Mouse (Mus musculus) MEL-GATA-1-ER (cell line): ENCODE data around the gene Map6d1.

ENCODE experiments used
- DNase-seq: peaks from one replicate; pipeline ENCODE4 v3.0.0-alpha.2; 2012; ENCODE audit warnings: low read depth; ENCODE audit errors: extremely low read depth

Map6d1 gene

GRCm38 (mm10) chr16:20240468-20241414 is at the start of gene Map6d1:
Gene Map6d1, minus strand, starts transcription at chr16:20241358.
- no peak for DNase-seq

GRCm38 (mm10) chr16:20280238-20280637 is 39.1 kb upstream of the Map6d1 start:
- DNase-seq, result no peak

- no peak for DNase-seq
These were observed 38.2 kb upstream of the Map6d1 start for GRCm38 (mm10) chr16:20279395-20279794.

- no peak for DNase-seq
These were observed 31.8 kb upstream of the Map6d1 start for GRCm38 (mm10) chr16:20272994-20273393.

- DNase-seq, result no peak
These were observed 30.2 kb upstream of the Map6d1 start for GRCm38 (mm10) chr16:20271339-20271738.

GRCm38 (mm10) chr16:20265089-20265488 is 23.9 kb upstream of the Map6d1 start:
- DNase-seq, result no peak

GRCm38 (mm10) chr16:20257926-20258325 is 16.8 kb upstream of the Map6d1 start:
- no peak for DNase-seq

- DNase-seq, result no peak
These were observed 7.5 kb upstream of the Map6d1 start for GRCm38 (mm10) chr16:20248442-20249174.

- no peak for DNase-seq
These were observed 5.9 kb upstream of the Map6d1 start for GRCm38 (mm10) chr16:20247103-20247502.

GRCm38 (mm10) chr16:20238646-20239045 is 2.5 kb downstream of the Map6d1 start:
- DNase-seq, result no peak

- DNase-seq, result no peak
These were observed 3.7 kb downstream of the Map6d1 start for GRCm38 (mm10) chr16:20237426-20237825.

GRCm38 (mm10) chr16:20234406-20234805 is 6.8 kb downstream of the Map6d1 start:
- DNase-seq, result no peak

GRCm38 (mm10) chr16:20228167-20228566 is 13.0 kb downstream of the Map6d1 start:
- no peak for DNase-seq

GRCm38 (mm10) chr16:20227504-20227903 is 13.7 kb downstream of the Map6d1 start:
- DNase-seq, result peak; percentile 28

GRCm38 (mm10) chr16:20226676-20227075 is 14.5 kb downstream of the Map6d1 start:
- no peak for DNase-seq

GRCm38 (mm10) chr16:20222726-20223125 is 18.4 kb downstream of the Map6d1 start:
- DNase-seq, result no peak

GRCm38 (mm10) chr16:20213591-20214226 is 27.4 kb downstream of the Map6d1 start:
- peak; percentile 28 for DNase-seq

- DNase-seq, result no peak
These were observed 41.5 kb downstream of the Map6d1 start for GRCm38 (mm10) chr16:20199501-20200201.

GRCm38 (mm10) chr16:20196962-20197361 is 44.2 kb downstream of the Map6d1 start:
- DNase-seq, result no peak

- no peak for DNase-seq
These were observed 45.6 kb downstream of the Map6d1 start for GRCm38 (mm10) chr16:20195546-20195945.

- DNase-seq, result no peak
These were observed 49.1 kb downstream of the Map6d1 start for GRCm38 (mm10) chr16:20192043-20192442.
